Mouse (Mus musculus) layer of hippocampus, adult 9-11 months (tissue): ENCODE results near the gene Rabl2.

Experiments
- DNase-seq: peaks from one replicate; pipeline ENCODE4 v3.0.0; 2022

Rabl2 gene

DNA sequence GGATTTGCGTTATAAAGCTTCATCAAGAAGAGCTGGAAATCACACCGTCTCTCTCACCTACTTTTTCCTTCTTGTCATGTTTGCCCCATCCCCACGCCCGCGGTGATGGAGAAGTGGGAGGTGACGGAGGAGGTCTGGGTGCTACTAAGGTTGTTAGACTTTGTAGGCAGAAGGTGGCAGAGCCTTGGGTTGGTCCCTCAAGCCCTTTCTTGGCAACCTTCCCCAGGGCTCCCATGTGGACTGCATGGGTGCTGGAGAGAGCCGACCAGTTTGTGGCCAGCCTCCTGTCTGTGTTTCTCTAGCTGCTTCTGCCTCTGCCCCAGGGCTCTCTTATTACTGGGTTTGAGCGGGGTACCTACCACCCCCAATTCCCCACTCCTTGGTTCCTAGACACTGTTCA lies 41.2 kb downstream of the Rabl2 start:
- no peak for DNase-seq

DNA sequence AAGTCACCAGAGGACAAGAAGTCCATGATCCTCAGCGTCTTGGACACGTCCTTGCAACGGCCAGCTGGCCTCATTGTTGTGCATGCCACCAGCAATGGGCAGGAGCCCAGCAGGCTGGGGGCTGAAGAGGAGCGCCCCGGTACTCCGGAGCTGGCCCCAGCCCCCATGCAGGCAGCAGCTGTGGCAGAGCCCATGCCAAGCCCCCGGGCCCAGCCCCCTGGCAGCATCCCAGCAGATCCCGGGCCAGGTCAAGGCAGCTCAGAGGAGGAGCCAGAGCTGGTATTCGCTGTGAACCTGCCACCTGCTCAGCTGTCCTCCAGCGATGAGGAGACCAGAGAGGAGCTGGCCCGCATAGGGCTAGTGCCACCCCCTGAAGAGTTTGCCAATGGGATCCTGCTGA lies 42.9 kb downstream of the Rabl2 start:
- DNase-seq = no peak

DNA sequence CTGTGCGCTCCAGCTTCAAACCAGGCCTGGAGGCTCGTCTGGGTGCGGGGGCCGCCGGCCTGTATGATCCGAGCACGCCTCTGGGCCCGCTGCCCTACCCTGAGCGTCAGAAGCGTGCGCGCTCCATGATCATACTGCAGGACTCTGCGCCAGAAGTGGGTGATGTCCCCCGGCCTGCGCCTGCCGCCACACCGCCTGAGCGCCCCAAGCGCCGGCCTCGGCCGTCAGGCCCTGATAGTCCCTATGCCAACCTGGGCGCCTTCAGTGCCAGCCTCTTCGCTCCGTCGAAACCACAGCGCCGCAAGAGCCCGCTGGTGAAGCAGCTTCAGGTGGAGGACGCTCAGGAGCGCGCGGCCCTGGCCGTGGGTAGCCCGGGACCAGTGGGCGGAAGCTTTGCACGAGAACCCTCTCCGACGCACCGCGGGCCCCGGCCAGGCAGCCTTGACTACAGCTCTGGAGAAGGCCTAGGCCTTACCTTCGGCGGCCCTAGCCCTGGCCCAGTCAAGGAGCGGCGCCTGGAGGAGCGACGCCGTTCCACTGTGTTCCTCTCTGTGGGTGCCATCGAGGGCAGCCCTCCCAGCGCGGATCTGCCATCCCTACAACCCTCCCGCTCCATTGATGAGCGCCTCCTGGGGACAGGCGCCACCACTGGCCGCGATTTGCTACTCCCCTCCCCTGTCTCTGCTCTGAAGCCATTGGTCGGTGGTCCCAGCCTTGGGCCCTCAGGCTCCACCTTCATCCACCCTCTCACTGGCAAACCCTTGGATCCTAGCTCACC lies 43.7 kb downstream of the Rabl2 start:
- DNase-seq = no peak

DNA sequence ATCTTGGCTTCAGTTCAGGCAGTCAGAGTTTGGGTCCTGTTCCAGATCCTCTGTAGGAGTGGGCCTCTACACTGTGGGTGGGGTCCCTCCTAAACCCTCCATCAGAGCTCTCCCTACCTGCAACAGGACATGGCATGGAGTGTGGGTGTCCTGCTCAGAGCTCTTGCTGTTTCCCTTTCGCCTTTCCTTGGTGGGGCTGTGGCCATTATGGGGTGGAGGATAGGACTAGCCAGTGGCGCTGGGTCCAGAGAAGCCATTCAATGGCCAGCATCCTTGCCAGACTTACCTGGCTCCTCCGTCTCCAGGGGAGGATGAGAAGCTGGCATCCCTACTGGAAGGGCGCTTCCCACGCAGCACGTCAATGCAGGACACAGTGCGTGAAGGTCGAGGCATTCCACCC lies 44.4 kb downstream of the Rabl2 start:
- no peak for DNase-seq

DNA sequence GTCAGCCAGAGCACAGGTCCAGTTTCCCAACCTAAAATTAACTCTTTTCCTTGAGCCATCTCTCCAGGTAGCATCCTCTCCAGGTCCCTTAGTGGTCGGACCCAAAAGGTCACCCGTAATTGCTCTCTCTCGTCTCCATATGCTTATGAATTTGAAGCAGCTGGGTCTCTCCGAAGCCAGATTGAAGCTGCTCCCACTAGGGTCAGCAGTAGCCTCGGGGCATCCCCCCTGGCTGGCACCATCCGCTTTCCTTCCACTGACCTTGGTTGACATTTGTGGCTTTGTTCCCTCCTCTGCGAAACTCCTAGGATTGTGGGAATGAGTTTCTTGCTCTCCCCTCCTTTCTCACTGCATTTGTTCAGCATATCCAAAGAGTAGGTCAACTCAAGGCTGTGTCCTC lies 47.6 kb downstream of the Rabl2 start:
- DNase-seq = no peak

DNA sequence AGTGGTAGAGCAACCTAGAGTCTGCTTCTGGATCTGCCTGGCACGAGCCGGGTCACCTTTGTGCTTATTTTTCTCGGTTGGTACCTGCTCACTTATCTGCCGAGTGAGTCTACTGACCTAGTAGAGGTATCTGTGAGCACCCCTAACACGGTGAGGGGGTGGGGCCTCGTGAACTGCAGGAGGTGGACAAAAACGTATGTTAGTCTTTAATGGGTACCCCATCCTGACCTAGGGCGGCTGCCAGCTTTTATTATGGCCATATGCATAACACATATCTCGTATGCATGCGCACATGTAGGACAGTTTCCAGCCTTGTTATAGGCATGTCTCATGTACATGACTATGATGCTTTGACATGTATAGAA lies 57.9 kb downstream of the Rabl2 start:
- DNase-seq = no peak

DNA sequence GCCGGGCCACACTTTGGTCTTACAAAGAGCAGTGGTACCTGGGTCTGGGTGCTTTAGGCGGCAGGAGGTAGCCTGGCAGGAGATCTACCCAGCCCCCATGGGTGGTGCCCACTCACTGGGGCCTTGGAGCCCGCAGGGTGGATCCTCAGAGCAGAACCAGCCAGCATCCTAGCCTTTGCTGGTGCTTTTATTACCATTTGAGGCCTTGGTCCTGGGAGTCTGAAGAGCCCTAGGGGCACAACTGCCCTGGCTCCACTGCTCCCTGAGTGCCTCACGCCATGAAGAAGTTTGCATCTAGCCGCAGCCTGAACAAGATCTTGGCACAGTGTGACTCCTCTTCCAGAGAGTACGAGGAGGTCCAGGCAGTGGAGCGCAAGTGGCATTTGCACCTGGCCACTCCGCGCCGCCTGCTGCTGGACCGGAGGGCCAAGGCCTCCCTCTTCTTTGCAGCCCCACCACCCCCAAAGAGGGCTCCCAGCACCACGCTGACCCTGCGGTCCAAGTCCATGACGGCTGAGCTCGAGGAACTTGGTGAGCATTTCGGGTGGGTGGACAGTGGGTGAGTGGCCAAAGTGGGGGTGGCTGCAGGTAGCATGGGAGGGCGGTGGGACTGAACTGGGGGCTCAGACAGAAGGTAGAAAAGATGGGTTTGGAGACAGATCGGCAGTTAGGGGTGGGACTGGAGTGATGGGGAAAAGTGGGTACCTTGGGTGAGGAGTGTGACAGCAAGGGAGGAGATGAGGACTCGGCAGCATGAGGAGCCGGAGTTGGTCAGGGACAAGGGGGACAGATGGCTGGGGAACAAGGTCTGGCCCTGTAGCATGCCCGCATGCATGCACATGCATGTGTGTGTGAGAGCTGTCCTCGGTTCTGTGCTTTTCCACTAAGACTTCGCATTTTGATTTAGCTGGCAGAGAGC lies 58.5 kb downstream of the Rabl2 start:
- no peak for DNase-seq
